ENCODE assay signal across 10 mouse cellular contexts in the genomic region with DNA sequence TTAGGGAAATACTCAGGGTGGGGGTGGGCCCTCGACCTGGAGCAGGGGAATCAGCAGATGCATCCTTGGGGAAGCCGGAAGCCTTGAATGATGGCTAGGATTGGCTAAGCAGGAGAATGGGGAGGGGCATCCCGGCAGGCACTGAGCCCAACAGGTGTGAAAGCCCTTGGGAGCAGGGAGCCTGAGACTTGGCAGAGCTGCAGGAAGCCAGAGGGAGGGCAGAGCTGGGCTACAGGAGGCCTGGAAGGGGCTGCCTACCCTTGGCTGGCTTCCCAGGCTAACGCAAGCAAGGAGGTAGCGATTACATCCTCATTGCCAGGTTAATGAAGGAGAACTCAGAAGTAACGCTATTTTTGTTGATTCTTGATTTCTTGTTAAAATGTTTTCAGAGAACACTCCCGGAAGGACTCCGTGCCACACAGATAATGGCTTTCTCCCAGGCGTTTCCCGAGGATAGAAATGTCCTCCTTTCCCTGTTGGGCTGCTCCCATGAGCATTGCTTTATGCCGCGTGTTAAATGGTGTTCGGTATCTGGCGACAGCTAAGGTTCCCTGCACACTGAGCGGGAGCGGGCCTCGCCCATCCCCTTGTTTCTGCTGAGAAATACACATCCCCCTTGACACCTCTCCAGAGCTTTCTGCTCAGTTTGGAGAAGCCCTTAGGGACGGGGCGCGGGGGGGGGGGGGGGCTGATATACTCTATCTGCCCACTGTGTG. TPM values are rescaled to one million over a fixed set of nuclear protein-coding genes. Genes with fewer than 3 reads are reported as not detected.
DNase-seq lines count a peak whose midpoint lies in the region; ATAC-seq and TF ChIP-seq lines count a peak whose summit lies in the region.
"Had no signal": no experiment of that assay in that cellular context is flagged by ENCODE, and none has a peak within 500 bp of the region (broad histone marks: within the 10 kb centered on the region; RNA-seq: fewer than 3 reads in every experiment).

No protein-coding gene starts in this region.

- H3K9me3 ChIP-seq in hindbrain, embryonic 13.5 days: no peaks in the 10 kb centered on the region
- no peaks in the 10 kb centered on the region for H3K9me3 ChIP-seq in hindbrain, embryonic 11.5 days (ENCODE audit: control insufficient read depth, low read length)
- no peaks in the 10 kb centered on the region for H3K9me3 ChIP-seq in heart, embryonic 16.5 days (replicated peaks; ENCODE audit: control insufficient read depth, low read length)
- H3K9me3 ChIP-seq in limb, embryonic 14.5 days (ENCODE audit: control insufficient read depth, low read length): no peaks in the 10 kb centered on the region

- H3K27ac ChIP-seq in hindbrain, embryonic 13.5 days: peak overlapping the region; percentile 58
- no peak overlapping the region for H3K27ac ChIP-seq in hindbrain, embryonic 11.5 days (ENCODE audit: low read depth, low read length)
- H3K27ac ChIP-seq in heart, embryonic 16.5 days (ENCODE audit: low read length): no peak overlapping the region
- H3K27ac ChIP-seq in limb, embryonic 14.5 days (replicated peaks; ENCODE audit: low read depth, low read length): peak overlapping the region; percentile 52
- H3K27ac ChIP-seq: heart, adult 2 months had no signal

- no peak for TF ChIP-seq POLR2A in limb, embryonic 14.5 days (IDR thresholded peaks at IDR 0.05; ENCODE audit: borderline replicate concordance, extremely low read depth, insufficient read depth, insufficient read length)

- H3K4me3 ChIP-seq in hindbrain, embryonic 13.5 days: no peak overlapping the region
- H3K4me3 ChIP-seq in hindbrain, embryonic 11.5 days (ENCODE audit: low read depth, low read length): no peak overlapping the region
- H3K4me3 ChIP-seq in heart, embryonic 16.5 days (ENCODE audit: low read length): no peak overlapping the region
- H3K4me3 ChIP-seq in limb, embryonic 14.5 days (replicated peaks; ENCODE audit: low read length): 0 out of 2 replicates have a peak overlapping the region, but pooled peaks have one; percentile 7
- H3K4me3 ChIP-seq: heart, adult 2 months had no signal

- H3K36me3 ChIP-seq in hindbrain, embryonic 13.5 days: no peaks in the 10 kb centered on the region
- no peaks in the 10 kb centered on the region for H3K36me3 ChIP-seq in hindbrain, embryonic 11.5 days (ENCODE audit: control insufficient read depth, insufficient read depth, low read length)
- H3K36me3 ChIP-seq in heart, embryonic 16.5 days (ENCODE audit: control insufficient read depth, insufficient read depth): no peaks in the 10 kb centered on the region
- H3K36me3 ChIP-seq in limb, embryonic 14.5 days (ENCODE audit: control insufficient read depth, insufficient read depth, low read length): no peaks in the 10 kb centered on the region
- H3K36me3 ChIP-seq: G1E had no signal

- peaks cover 21% of the 10 kb centered on the region for H3K4me1 ChIP-seq in hindbrain, embryonic 13.5 days (replicated peaks)
- no peaks in the 10 kb centered on the region for H3K4me1 ChIP-seq in hindbrain, embryonic 11.5 days (replicated peaks; ENCODE audit: control insufficient read depth, insufficient read depth, low read length)
- H3K4me1 ChIP-seq in heart, embryonic 16.5 days (ENCODE audit: control insufficient read depth, insufficient read depth, low read length): peaks cover 8% of the 10 kb centered on the region
- peaks cover 21% of the 10 kb centered on the region for H3K4me1 ChIP-seq in limb, embryonic 14.5 days (ENCODE audit: control insufficient read depth, insufficient read depth, low read length)

- peak; percentile 53 for ATAC-seq in hindbrain, embryonic 13.5 days (ENCODE audit: low FRiP score)
- ATAC-seq in hindbrain, embryonic 11.5 days (ENCODE audit: low FRiP score): no peak
- peak; percentile 52 for ATAC-seq in heart, embryonic 16.5 days (replicated peaks; ENCODE audit: extremely low read depth, insufficient read depth, low FRiP score)
- ATAC-seq in limb, embryonic 14.5 days (ENCODE audit: low FRiP score, low read depth): peak; percentile 88

- DNase-seq in hindbrain, embryonic 11.5 days (ENCODE audit: low spot score): no peak
- peak; percentile 43 for DNase-seq in cerebellum, adult 8-10 months
- DNase-seq in limb, embryonic 14.5 days (ENCODE audit: low spot score): peak; percentile 77
- no peak for DNase-seq in thymus, postnatal 0 days (ENCODE audit: low spot score)
- DNase-seq in urinary bladder, postnatal 10 days (ENCODE audit: low spot score): no peak
- DNase-seq in layer of hippocampus, postnatal 25 days (ENCODE audit: extremely low spot score in 1 of 2, low spot score in 1 of 2): no peak

- no peak overlapping the region for H3K4me2 ChIP-seq in hindbrain, embryonic 13.5 days
- no peak overlapping the region for H3K4me2 ChIP-seq in hindbrain, embryonic 11.5 days (replicated peaks; ENCODE audit: low read depth, low read length)
- H3K4me2 ChIP-seq in heart, embryonic 16.5 days (ENCODE audit: low read depth, low read length): peak overlapping the region; percentile 42
- H3K4me2 ChIP-seq in limb, embryonic 14.5 days (replicated peaks; ENCODE audit: low read depth, low read length, severe bottlenecking): peak overlapping the region; percentile 29

- no peak overlapping the region for H3K9ac ChIP-seq in hindbrain, embryonic 13.5 days
- H3K9ac ChIP-seq in hindbrain, embryonic 11.5 days (ENCODE audit: low read depth, low read length): no peak overlapping the region
- H3K9ac ChIP-seq in heart, embryonic 16.5 days (ENCODE audit: low read length): no peak overlapping the region
- H3K9ac ChIP-seq in limb, embryonic 14.5 days (ENCODE audit: low read depth, low read length, severe bottlenecking): no peak overlapping the region

- H3K27me3 ChIP-seq in hindbrain, embryonic 13.5 days: no peaks in the 10 kb centered on the region
- H3K27me3 ChIP-seq in hindbrain, embryonic 11.5 days (ENCODE audit: control insufficient read depth, insufficient read depth, low read length): no peaks in the 10 kb centered on the region
- no peaks in the 10 kb centered on the region for H3K27me3 ChIP-seq in heart, embryonic 16.5 days (ENCODE audit: control insufficient read depth, insufficient read depth, low read length)
- no peaks in the 10 kb centered on the region for H3K27me3 ChIP-seq in limb, embryonic 14.5 days (ENCODE audit: control insufficient read depth, insufficient read depth, low read length)

- 35% methylated on average over 20 of the region's 20 CpGs for WGBS in hindbrain, embryonic 13.5 days
- WGBS in hindbrain, embryonic 11.5 days: 42% methylated on average over 20 of the region's 20 CpGs
- 27% methylated on average over 20 of the region's 20 CpGs for WGBS in heart, embryonic 16.5 days
- WGBS in limb, embryonic 14.5 days: 20% methylated on average over 20 of the region's 20 CpGs

RNA-seq across cellular contexts. Expression of gene Kazn, which starts 38.4 kb away (rescaled TPM):
- 17.9 and 19.1 TPM in 2 replicates for polyA plus RNA-seq in hindbrain, embryonic 13.5 days (2015; fragmentation: Nextera tagmentation; extraction: Ambion mirVana)
- 11.3 and 11.8 TPM in 2 replicates for polyA plus RNA-seq in hindbrain, embryonic 11.5 days (2014; fragmentation: Nextera tagmentation; extraction: Ambion mirVana)
- 5.8 and 6.5 TPM in 2 replicates for polyA plus RNA-seq in heart, embryonic 16.5 days (2015; fragmentation: Nextera tagmentation; extraction: Ambion mirVana)
- 31.3 and 43.4 TPM in 2 replicates for polyA plus RNA-seq in limb, embryonic 14.5 days (2012; rRNA removed)
- 12.7 and 14.0 TPM in 2 replicates for polyA plus RNA-seq in limb, embryonic 14.5 days (2014; fragmentation: Nextera tagmentation; extraction: Ambion mirVana)
- polyA plus RNA-seq in thymus, postnatal 0 days (2015; fragmentation: Nextera tagmentation; extraction: Ambion mirVana): 7.2 TPM in 2 replicates
- total RNA-seq in layer of hippocampus, postnatal 25 days (2021): 10 to 100 TPM; 47.6 to 50.8 TPM
- polyA plus RNA-seq: G1E had no signal

Comparison
In these comparisons a context has a peak if more than half of its experiments do, and no peak if none do; other contexts are left out.
1. H3K27ac ChIP-seq: peak in hindbrain, embryonic 13.5 days (single experiment) and limb, embryonic 14.5 days (single experiment); none in hindbrain, embryonic 11.5 days (single experiment) and heart, embryonic 16.5 days (single experiment).
2. H3K4me2 ChIP-seq: peak in heart, embryonic 16.5 days (single experiment) and limb, embryonic 14.5 days (single experiment); none in hindbrain, embryonic 13.5 days (single experiment) and hindbrain, embryonic 11.5 days (single experiment).
3. DNase-seq: peak in cerebellum, adult 8-10 months (single experiment) and limb, embryonic 14.5 days (single experiment); none in hindbrain, embryonic 11.5 days (single experiment), thymus, postnatal 0 days (single experiment), urinary bladder, postnatal 10 days (single experiment) and layer of hippocampus, postnatal 25 days (0 of 2).